Mouse (Mus musculus) hindbrain, embryonic 14.5 days (tissue): ENCODE data around the gene Agbl2. TPM values are rescaled to one million over a fixed set of nuclear protein-coding genes. Genes with fewer than 3 reads are reported as not detected.
A peak's percentile ranks its signal among the peaks of the same experiment; 100 is the strongest.
"Not testable (repeated sequence)": the region's sequence is repeated elsewhere in the genome, so short reads cannot be mapped to it uniquely, and the experiment has no call there.

ENCODE experiments used
- ATAC-seq: fragments of 200-750 bp; cut with Nextera tagmentation; 2 replicates; pipeline ENCODE4 v1.8.0; 2017; ENCODE audit warnings: moderate number of reproducible peaks, mild to moderate bottlenecking, moderate TSS enrichment, moderate library complexity; ENCODE audit not compliant: low FRiP score
- DNase-seq: peaks from one replicate; pipeline ENCODE4 v3.0.0-alpha.2; 2015; ENCODE audit warnings: low spot score
- H3K27ac ChIP-seq: fragments of 300-500 bp; sonication (generic); 2 replicates; pipeline ENCODE4 v1.5.1; 2014; ENCODE audit warnings: mild to moderate bottlenecking, moderate library complexity
- H3K27me3 ChIP-seq: fragments of 300-500 bp; sonication (generic); 2 replicates; pipeline ENCODE4 v1.6.1; 2014; ENCODE audit warnings: mild to moderate bottlenecking, low read length, mixed read lengths; ENCODE audit not compliant: control insufficient read depth, insufficient read depth
- H3K36me3 ChIP-seq: fragments of 300-500 bp; sonication (generic); replicated peaks from 2 replicates; pipeline ENCODE4 v1.6.1; 2014; ENCODE audit not compliant: control insufficient read depth, insufficient read depth
- H3K4me1 ChIP-seq: fragments of 300-500 bp; sonication (generic); replicated peaks from 2 replicates; pipeline ENCODE4 v1.6.1; 2014; ENCODE audit warnings: antibody characterized with exemption, low read length, mixed read lengths; ENCODE audit not compliant: control insufficient read depth, insufficient read depth
- H3K4me2 ChIP-seq: fragments of 300-500 bp; sonication (generic); replicated peaks from 2 replicates; pipeline ENCODE4 v1.6.1; 2014; ENCODE audit warnings: mild to moderate bottlenecking, moderate library complexity
- H3K4me3 ChIP-seq: fragments of 300-500 bp; sonication (generic); replicated peaks from 2 replicates; pipeline ENCODE4 v1.5.1; 2014; ENCODE audit warnings: mild to moderate bottlenecking, low read length
- H3K9ac ChIP-seq: fragments of 300-500 bp; sonication (generic); 2 replicates; pipeline ENCODE4 v1.6.1; 2014
- H3K9me3 ChIP-seq: fragments of 300-500 bp; sonication (generic); 2 replicates; pipeline ENCODE4 v1.6.1; 2016; ENCODE audit warnings: low read length; ENCODE audit not compliant: control insufficient read depth
- WGBS: fragments of 180-500 bp; shearing (Covaris S2); extraction: QIAGEN DNeasy Blood & Tissue Kit; methylation state at CpG from one replicate; pipeline ENCODE4 v1.1.7; 2014; 5-methylcytosine and 5-hydroxymethylcytosine counted together
- polyA plus RNA-seq: library from polyadenylated mRNA; unstranded; fragments of >200 nt; fragmentation: Nextera tagmentation; extraction: Ambion mirVana; gene quantifications from 2 replicates; pipeline ENCODE4 v1.2.1, GENCODE M21; 2014

Gene Agbl2
- polyA plus RNA-seq, 1 experiment from 2014 or later, result 1.7 TPM

DNA sequence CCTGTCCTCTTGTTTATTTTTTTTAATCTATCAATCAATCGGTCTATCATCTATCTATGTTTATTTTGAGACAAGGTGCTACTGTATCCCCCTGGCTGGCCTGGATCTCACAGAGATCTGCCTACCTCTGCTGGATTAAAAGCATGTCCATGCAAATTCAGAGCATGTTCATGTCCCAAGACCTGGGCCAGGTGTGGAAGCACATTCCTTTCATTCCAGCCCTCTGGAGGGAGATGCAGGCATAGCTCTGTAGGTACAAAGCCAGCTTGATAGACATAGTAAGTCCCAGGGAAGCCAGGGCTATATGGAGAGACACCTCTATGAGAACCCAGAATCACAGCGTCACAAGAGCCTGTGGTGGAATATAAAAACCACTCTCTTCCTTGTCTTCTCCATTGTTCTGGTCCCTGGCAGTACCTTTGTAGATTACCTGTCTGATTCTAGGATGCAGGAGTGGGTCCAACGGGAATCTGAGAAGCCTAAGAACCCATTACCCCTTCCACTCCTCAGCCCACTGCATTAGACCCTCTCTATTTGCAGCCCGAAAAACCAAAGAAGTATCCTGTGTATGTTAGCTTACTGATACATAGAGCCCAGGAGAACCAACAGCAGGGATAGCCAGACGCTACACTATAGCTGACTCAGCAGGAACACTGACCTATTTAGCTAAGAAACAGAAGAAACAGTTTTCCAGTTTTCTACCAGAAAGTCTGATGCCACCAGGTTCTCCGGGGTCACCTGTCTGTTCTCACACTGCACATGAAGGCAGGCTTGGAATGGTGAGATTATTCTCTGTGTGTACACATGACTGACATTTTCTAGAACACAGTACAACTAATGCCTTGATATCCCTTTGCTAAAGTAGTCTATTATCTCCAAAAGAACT lies 26.0 kb downstream of the Agbl2 start:
- no peaks in the 10 kb centered on the region for H3K9me3 ChIP-seq
- ATAC-seq, result no peak
- no peak overlapping the region for H3K4me2 ChIP-seq
- no peaks in the 10 kb centered on the region for H3K4me1 ChIP-seq
- no peak overlapping the region for H3K27ac ChIP-seq
- no peak overlapping the region for H3K4me3 ChIP-seq
- no peak overlapping the region for H3K9ac ChIP-seq
- no peak for DNase-seq
- WGBS, result 91% methylated on average over 6 of the region's 6 CpGs
- H3K27me3 ChIP-seq, result no peaks in the 10 kb centered on the region
- no peaks in the 10 kb centered on the region for H3K36me3 ChIP-seq

DNA sequence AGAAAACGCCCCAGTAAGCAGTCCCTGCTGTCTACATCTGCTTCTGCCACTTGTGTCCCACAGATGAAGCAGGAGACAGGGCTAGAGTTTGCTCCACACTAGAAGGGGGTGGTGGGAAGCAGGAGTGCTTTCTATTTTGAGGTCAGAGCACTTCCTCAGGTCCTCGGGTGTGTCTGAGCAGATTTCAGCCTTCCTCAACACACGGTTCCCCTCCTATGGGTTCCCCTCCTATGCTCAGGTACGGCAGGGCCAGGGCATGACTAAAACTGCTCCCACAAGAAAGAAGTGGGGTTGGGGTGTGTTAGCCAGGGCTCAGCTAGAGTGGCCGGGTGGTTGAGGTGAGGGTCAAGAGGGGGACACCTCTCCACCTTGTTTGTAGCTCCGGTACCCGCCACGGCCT lies 28.2 kb downstream of the Agbl2 start:
- ATAC-seq, result no peak
- no peaks in the 10 kb centered on the region for H3K36me3 ChIP-seq
- H3K4me1 ChIP-seq, result no peaks in the 10 kb centered on the region
- no peaks in the 10 kb centered on the region for H3K9me3 ChIP-seq
- no peak overlapping the region for H3K4me3 ChIP-seq
- no peak overlapping the region for H3K27ac ChIP-seq
- WGBS, result 91% methylated on average over 8 of the region's 8 CpGs
- H3K27me3 ChIP-seq, result no peaks in the 10 kb centered on the region
- DNase-seq, result no peak
- no peak overlapping the region for H3K9ac ChIP-seq
- no peak overlapping the region for H3K4me2 ChIP-seq

DNA sequence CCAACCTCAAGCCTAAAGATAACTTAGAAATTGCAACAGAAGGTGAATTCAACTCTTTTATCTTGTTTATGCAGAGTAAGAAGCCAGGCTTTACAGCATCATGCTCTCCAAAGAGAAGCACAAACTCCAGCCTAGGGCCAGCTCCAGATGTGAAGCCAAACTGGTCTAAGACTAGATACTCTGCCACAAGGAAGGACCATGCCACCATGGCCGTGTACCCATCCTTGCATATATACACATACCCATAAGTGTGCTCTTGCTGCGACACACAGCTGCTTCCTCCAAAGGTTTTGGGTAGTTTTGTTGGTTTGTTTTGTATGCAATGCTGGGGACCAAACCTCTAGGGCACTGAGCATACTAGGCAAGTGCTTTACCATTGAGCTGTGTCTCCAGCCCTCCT lies 32.7 kb downstream of the Agbl2 start:
- Histone ChIP-seq H3K4me2 (no peak overlapping the region), H3K4me3 (no peak overlapping the region), H3K9me3 (no peaks in the 10 kb centered on the region), H3K36me3 (no peaks in the 10 kb centered on the region), H3K27me3 (no peaks in the 10 kb centered on the region), H3K4me1 (no peaks in the 10 kb centered on the region), H3K9ac (no peak overlapping the region), H3K27ac (no peak overlapping the region)
- ATAC-seq (no peak), DNase-seq (no peak)
- WGBS, result 69% methylated on average over 2 of the region's 2 CpGs

DNA sequence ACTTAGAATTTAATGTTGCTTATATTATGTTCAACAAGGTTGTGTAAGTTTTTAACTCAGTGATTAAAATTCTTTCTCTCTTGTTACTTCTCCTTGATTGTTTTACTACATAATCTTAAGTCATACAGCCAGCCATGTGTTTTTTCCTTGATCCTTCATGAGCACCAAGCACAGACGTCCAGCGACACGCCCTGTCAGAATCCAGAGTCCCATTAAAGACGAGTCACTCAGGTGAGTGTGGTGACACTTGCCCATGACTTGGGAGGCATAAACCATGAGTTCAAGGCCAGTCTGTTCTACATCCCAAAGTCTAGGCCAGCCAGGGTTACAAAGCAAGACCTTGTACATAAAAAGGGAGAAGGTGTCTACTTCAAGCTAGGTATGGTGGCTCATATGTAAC lies 33.6 kb downstream of the Agbl2 start:
- no peaks in the 10 kb centered on the region for H3K27me3 ChIP-seq
- ATAC-seq (no peak), DNase-seq (no peak)
- no peak overlapping the region for H3K4me3 ChIP-seq
- no peaks in the 10 kb centered on the region for H3K4me1 ChIP-seq
- no peaks in the 10 kb centered on the region for H3K36me3 ChIP-seq
- 82% methylated on average over 4 of the region's 4 CpGs for WGBS
- no peak overlapping the region for H3K27ac ChIP-seq
- H3K9ac ChIP-seq, result no peak overlapping the region
- H3K4me2 ChIP-seq, result no peak overlapping the region
- H3K9me3 ChIP-seq, result no peaks in the 10 kb centered on the region

DNA sequence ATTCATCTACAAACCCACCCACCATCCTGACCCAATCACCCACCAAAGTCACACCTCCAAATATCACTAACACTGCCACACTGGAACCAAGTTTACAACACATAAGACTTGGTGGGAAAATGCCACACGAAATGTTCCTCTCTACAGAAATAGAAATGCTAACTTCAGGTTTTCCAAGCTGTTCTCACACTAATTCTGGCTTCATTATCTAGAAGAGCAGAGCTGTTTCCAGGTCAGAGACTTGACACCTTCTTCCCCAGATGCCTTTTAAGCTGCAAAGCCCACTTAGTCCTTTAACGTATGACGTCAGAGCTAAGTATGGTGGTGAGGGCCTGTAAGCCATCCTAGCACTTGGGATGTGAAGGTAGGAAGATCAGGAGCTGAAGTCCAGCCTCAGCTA lies 36.2 kb downstream of the Agbl2 start:
- Histone ChIP-seq H3K4me2 (no peak overlapping the region), H3K27me3 (no peaks in the 10 kb centered on the region), H3K4me1 (no peaks in the 10 kb centered on the region), H3K4me3 (no peak overlapping the region), H3K9me3 (no peaks in the 10 kb centered on the region), H3K27ac (no peak overlapping the region), H3K9ac (no peak overlapping the region), H3K36me3 (no peaks in the 10 kb centered on the region)
- 89% methylated on average over 3 of the region's 3 CpGs for WGBS
- DNase-seq (no peak), ATAC-seq (no peak)

DNA sequence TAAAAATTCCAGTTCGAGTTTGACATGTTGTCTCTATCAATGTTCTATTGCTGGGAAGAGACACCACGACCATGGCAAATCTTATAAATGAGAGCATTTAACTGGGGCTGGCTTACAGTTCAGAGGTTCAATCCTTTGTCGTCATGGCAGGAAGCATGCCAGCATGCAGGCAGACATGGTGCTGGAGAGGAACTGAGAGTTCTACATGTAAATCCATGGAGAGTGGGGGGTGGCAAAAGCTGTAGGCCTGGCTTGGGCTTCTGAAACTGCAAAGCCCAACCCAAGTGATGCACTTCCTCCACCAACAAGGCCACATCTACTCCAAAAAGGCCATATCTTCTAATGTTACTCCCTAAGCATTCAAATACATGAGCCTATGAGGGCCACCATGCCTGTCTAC lies 38.4 kb downstream of the Agbl2 start:
- Histone ChIP-seq H3K36me3 (no peaks in the 10 kb centered on the region), H3K9me3 (no peaks in the 10 kb centered on the region), H3K9ac (no peak overlapping the region), H3K4me3 (no peak overlapping the region), H3K27ac (no peak overlapping the region), H3K4me2 (no peak overlapping the region), H3K27me3 (no peaks in the 10 kb centered on the region), H3K4me1 (no peaks in the 10 kb centered on the region)
- no peak for ATAC-seq
- no peak for DNase-seq
- WGBS, result 81% methylated on average over 3 of the region's 3 CpGs

DNA sequence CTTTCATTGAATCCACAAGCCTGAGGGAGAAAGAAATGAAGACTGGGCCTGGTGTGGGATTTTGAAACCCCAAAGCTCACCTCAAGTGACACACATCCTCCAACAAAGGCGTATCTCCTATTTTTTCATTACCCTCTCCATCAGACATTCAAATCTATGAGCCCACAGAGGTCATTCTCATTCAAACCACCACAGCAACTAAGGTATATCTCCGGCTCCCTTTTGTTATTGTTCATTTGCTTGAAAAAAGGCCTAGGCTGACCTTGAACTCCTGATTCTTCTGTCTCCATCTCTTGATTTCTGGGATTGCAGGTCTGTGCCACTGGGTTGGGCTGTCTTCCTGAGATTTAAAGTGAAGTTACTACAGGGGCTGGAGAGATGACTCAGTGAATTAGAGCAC lies 40.5 kb downstream of the Agbl2 start:
- DNase-seq, result no peak
- no peak overlapping the region for H3K4me3 ChIP-seq
- 87% methylated on average over 2 of the region's 2 CpGs for WGBS
- H3K36me3 ChIP-seq, result no peaks in the 10 kb centered on the region
- H3K9me3 ChIP-seq, result no peaks in the 10 kb centered on the region
- no peak overlapping the region for H3K4me2 ChIP-seq
- no peaks in the 10 kb centered on the region for H3K4me1 ChIP-seq
- no peaks in the 10 kb centered on the region for H3K27me3 ChIP-seq
- no peak overlapping the region for H3K27ac ChIP-seq
- H3K9ac ChIP-seq, result no peak overlapping the region
- no peak for ATAC-seq

DNA sequence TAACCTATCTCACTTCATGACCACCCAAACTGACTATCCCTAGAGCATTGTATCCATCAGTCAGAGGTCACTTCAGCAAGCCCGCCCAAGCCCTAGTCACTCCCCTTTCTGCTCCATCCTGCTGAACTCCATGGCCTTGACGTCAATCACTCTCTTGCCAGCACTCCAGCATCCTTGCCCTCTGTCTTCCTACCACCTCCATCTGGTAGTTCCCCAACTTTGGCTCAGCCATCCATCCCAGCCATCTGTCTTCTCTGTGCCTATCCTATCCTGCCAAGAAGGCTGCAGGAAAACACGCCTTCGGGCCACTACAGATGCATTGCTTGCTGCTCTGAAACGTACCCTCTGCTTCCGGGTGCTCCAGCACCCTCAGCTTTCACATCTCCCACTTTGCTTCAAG lies 41.3 kb downstream of the Agbl2 start:
- H3K36me3 ChIP-seq, result no peaks in the 10 kb centered on the region
- DNase-seq (peak; percentile 27), ATAC-seq (no peak)
- H3K9ac ChIP-seq, result no peak overlapping the region
- H3K4me1 ChIP-seq, result no peaks in the 10 kb centered on the region
- H3K27ac ChIP-seq, result no peak overlapping the region
- no peak overlapping the region for H3K4me2 ChIP-seq
- no peaks in the 10 kb centered on the region for H3K27me3 ChIP-seq
- no peaks in the 10 kb centered on the region for H3K9me3 ChIP-seq
- 79% methylated on average over 6 of the region's 6 CpGs for WGBS
- H3K4me3 ChIP-seq, result no peak overlapping the region

DNA sequence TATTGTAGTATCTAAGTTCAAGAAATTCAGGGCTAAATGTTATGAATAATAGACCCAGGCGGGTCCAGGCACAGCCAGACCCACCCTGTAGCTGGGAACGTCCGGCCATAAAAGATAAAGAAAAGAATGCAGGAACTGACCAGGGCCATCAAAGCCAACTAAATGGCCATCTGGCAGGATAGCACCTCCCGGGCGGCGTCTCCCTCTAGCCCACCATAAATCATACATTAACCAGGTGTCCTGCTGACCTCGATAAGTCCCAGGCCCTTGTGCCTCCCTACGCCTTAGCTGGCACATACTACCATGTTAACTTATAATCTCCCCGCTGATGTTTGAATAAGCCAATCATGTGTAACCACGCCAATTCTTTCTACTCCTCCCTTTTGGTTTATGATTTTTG lies 42.0 kb downstream of the Agbl2 start:
- WGBS, result 90% methylated on average over 10 of the region's 10 CpGs
- DNase-seq, H3K4me1 ChIP-seq, H3K4me3 ChIP-seq, H3K4me2 ChIP-seq, H3K9me3 ChIP-seq, H3K27ac ChIP-seq, H3K36me3 ChIP-seq, ATAC-seq, H3K9ac ChIP-seq, H3K27me3 ChIP-seq: not testable (repeated sequence)
